9 mouse cellular contexts compared by ENCODE assay signal in the genomic region with DNA sequence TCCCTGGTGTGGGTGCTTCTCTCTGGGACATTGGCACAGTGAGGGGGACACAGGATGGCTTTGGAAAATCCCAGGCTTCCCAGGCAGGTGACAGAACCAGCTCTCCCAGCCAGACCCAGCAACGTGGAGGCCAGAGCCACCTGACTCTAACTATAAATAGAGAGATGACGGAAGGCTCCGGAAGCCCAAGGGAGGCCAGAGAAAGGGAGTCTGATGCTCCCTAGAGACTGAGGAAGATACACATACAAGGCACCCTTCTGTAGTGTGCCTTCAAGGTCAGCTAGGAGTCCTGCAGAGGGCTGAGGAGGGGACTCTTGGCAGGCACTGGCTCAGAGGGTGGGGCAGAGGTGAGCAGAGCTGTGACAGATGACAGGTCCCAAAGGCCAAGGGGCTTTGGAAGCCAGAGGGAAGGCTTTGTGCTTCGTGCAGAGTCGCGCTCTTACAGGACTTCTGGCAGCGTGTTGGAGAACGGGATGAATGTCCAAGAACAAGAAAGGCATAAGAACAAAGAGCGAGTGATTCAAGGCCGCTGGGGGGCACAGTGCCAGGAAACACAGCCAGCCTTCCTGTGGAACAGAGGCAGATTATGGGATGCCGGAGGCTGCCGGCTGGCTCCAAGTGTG. TPM values are rescaled to one million over a fixed set of nuclear protein-coding genes. Genes with fewer than 3 reads are reported as not detected.
DNase-seq lines count a peak whose midpoint lies in the region; ATAC-seq lines count a peak whose summit lies in the region.
"Had no signal": no experiment of that assay in that cellular context is flagged by ENCODE, and none has a peak within 500 bp of the region (broad histone marks: within the 10 kb centered on the region; RNA-seq: fewer than 3 reads in every experiment).

No protein-coding gene starts in this region.

- peak; percentile 12 to 56 for DNase-seq in kidney, postnatal 36 days
- peak; percentile 84 to 88 for DNase-seq in layer of hippocampus, postnatal 10 days (ENCODE audit: low spot score in 2 of 2)
- peak; percentile 81 for DNase-seq in testis, postnatal 14 days (ENCODE audit: low spot score)
- DNase-seq in retina, postnatal 1 day, result no peak

- no peak overlapping the region for H3K9ac ChIP-seq in kidney, embryonic 16.5 days (replicated peaks; ENCODE audit: low read length)
- no peak overlapping the region for H3K9ac ChIP-seq in embryonic facial prominence, embryonic 15.5 days
- H3K9ac ChIP-seq in heart, embryonic 11.5 days (ENCODE audit: low read depth, low read length), result 0 out of 2 replicates have a peak overlapping the region, but pooled peaks have one; percentile 43
- H3K9ac ChIP-seq in midbrain, embryonic 12.5 days (replicated peaks), result no peak overlapping the region
- H3K9ac ChIP-seq: embryonic facial prominence, embryonic 13.5 days had no signal

- WGBS in kidney, embryonic 16.5 days, result 55% methylated on average over 12 of the region's 12 CpGs
- WGBS in embryonic facial prominence, embryonic 15.5 days, result 42% methylated on average over 12 of the region's 12 CpGs
- WGBS in heart, embryonic 11.5 days (ENCODE audit: insufficient replicate concordance), result 39% methylated on average over 12 of the region's 12 CpGs
- WGBS in midbrain, embryonic 12.5 days, result 31% methylated on average over 12 of the region's 12 CpGs

- H3K4me1 ChIP-seq in kidney, embryonic 16.5 days (ENCODE audit: insufficient read depth, low read length), result no peaks in the 10 kb centered on the region
- peaks cover 6% of the 10 kb centered on the region for H3K4me1 ChIP-seq in embryonic facial prominence, embryonic 15.5 days
- peaks cover 12% of the 10 kb centered on the region for H3K4me1 ChIP-seq in heart, embryonic 11.5 days (ENCODE audit: control insufficient read depth, insufficient read depth, low read length)
- H3K4me1 ChIP-seq in midbrain, embryonic 12.5 days, result peaks cover 26% of the 10 kb centered on the region

- no peaks in the 10 kb centered on the region for H3K36me3 ChIP-seq in kidney, embryonic 16.5 days (ENCODE audit: insufficient read depth, low read length)
- no peaks in the 10 kb centered on the region for H3K36me3 ChIP-seq in embryonic facial prominence, embryonic 15.5 days
- H3K36me3 ChIP-seq in heart, embryonic 11.5 days (ENCODE audit: control insufficient read depth, insufficient read depth, low read length), result no peaks in the 10 kb centered on the region
- no peaks in the 10 kb centered on the region for H3K36me3 ChIP-seq in midbrain, embryonic 12.5 days
- H3K36me3 ChIP-seq: embryonic facial prominence, embryonic 13.5 days had no signal

- H3K27me3 ChIP-seq in kidney, embryonic 16.5 days (ENCODE audit: insufficient read depth, low read length), result peaks cover 13% of the 10 kb centered on the region
- H3K27me3 ChIP-seq in embryonic facial prominence, embryonic 15.5 days, result peaks cover 14% of the 10 kb centered on the region
- H3K27me3 ChIP-seq in heart, embryonic 11.5 days (ENCODE audit: control insufficient read depth, insufficient read depth, low read length), result peaks cover 46% of the 10 kb centered on the region
- H3K27me3 ChIP-seq in midbrain, embryonic 12.5 days, result peaks cover 53% of the 10 kb centered on the region

- ATAC-seq in kidney, embryonic 16.5 days (ENCODE audit: low FRiP score, low TSS enrichment), result no peak
- ATAC-seq in embryonic facial prominence, embryonic 15.5 days (ENCODE audit: insufficient number of reproducible peaks, low FRiP score, low TSS enrichment, low read depth), result 0 out of 2 replicates have a peak, but pooled peaks have one; percentile 20
- peak; percentile 43; the same call in 1 of the 2 replicates for ATAC-seq in heart, embryonic 11.5 days (replicated peaks; ENCODE audit: insufficient number of reproducible peaks, low FRiP score, low TSS enrichment)
- peak; percentile 31; the same call in 1 of the 2 replicates for ATAC-seq in midbrain, embryonic 12.5 days (ENCODE audit: low FRiP score, low read depth)

- H3K9me3 ChIP-seq in kidney, embryonic 16.5 days (ENCODE audit: low read length), result no peaks in the 10 kb centered on the region
- no peaks in the 10 kb centered on the region for H3K9me3 ChIP-seq in embryonic facial prominence, embryonic 15.5 days (replicated peaks)
- H3K9me3 ChIP-seq in heart, embryonic 11.5 days (replicated peaks; ENCODE audit: control insufficient read depth, low read length), result no peaks in the 10 kb centered on the region
- H3K9me3 ChIP-seq in midbrain, embryonic 12.5 days, result no peaks in the 10 kb centered on the region
- H3K9me3 ChIP-seq: embryonic facial prominence, embryonic 13.5 days had no signal

- H3K4me2 ChIP-seq in kidney, embryonic 16.5 days (replicated peaks; ENCODE audit: low read depth, low read length), result no peak overlapping the region
- H3K4me2 ChIP-seq in embryonic facial prominence, embryonic 15.5 days (replicated peaks), result no peak overlapping the region
- H3K4me2 ChIP-seq in heart, embryonic 11.5 days, result no peak overlapping the region; the same call in none of the 2 replicates
- no peak overlapping the region for H3K4me2 ChIP-seq in midbrain, embryonic 12.5 days (replicated peaks)
- H3K4me2 ChIP-seq: embryonic facial prominence, embryonic 13.5 days had no signal

- no peak overlapping the region for H3K4me3 ChIP-seq in kidney, embryonic 16.5 days (ENCODE audit: low read length)
- no peak overlapping the region for H3K4me3 ChIP-seq in embryonic facial prominence, embryonic 15.5 days (replicated peaks)
- no peak overlapping the region for H3K4me3 ChIP-seq in heart, embryonic 11.5 days (ENCODE audit: low read depth, low read length)
- H3K4me3 ChIP-seq in midbrain, embryonic 12.5 days, result no peak overlapping the region
- H3K4me3 ChIP-seq: embryonic facial prominence, embryonic 13.5 days had no signal

- H3K27ac ChIP-seq in kidney, embryonic 16.5 days (ENCODE audit: low read length), result no peak overlapping the region
- no peak overlapping the region for H3K27ac ChIP-seq in embryonic facial prominence, embryonic 15.5 days (replicated peaks)
- H3K27ac ChIP-seq in heart, embryonic 11.5 days (ENCODE audit: low read depth, low read length), result peak overlapping the region; percentile 37; the same call in 1 of the 2 replicates
- H3K27ac ChIP-seq in midbrain, embryonic 12.5 days (replicated peaks), result 0 out of 2 replicates have a peak overlapping the region, but pooled peaks have one; percentile 2
- H3K27ac ChIP-seq: embryonic facial prominence, embryonic 13.5 days had no signal

RNA-seq across cellular contexts. Expression of a gene that starts 37.3 kb away (rescaled TPM):
- polyA plus RNA-seq in kidney, embryonic 16.5 days (2015; fragmentation: Nextera tagmentation; extraction: Ambion mirVana), result 3.2 and 4.2 TPM in 2 replicates
- 2.8 and 3.5 TPM in 2 replicates for polyA plus RNA-seq in embryonic facial prominence, embryonic 15.5 days (2015; fragmentation: Nextera tagmentation; extraction: Ambion mirVana)
- 0.66 and 0.79 TPM in 2 replicates for polyA plus RNA-seq in heart, embryonic 11.5 days (2014; fragmentation: Nextera tagmentation; extraction: Ambion mirVana)
- total RNA-seq in layer of hippocampus, postnatal 10 days (2021), result 100 to 1,000 TPM; 102 TPM
- 4.2 and 4.4 TPM in 2 replicates for polyA plus RNA-seq in midbrain, embryonic 12.5 days (2016; fragmentation: Nextera tagmentation; extraction: Ambion mirVana)

RNA-seq across cellular contexts. Expression of a gene that starts 47.0 kb away (rescaled TPM):
- polyA plus RNA-seq in kidney, embryonic 16.5 days (2015; fragmentation: Nextera tagmentation; extraction: Ambion mirVana), result 0.96 and 1.6 TPM in 2 replicates
- polyA plus RNA-seq in embryonic facial prominence, embryonic 15.5 days (2015; fragmentation: Nextera tagmentation; extraction: Ambion mirVana), result 0.95 and 1.1 TPM in 2 replicates
- 1.2 and 2.0 TPM in 2 replicates for polyA plus RNA-seq in heart, embryonic 11.5 days (2014; fragmentation: Nextera tagmentation; extraction: Ambion mirVana)
- 100 to 1,000 TPM; 210 to 226 TPM for total RNA-seq in layer of hippocampus, postnatal 10 days (2021)
- polyA plus RNA-seq in midbrain, embryonic 12.5 days (2016; fragmentation: Nextera tagmentation; extraction: Ambion mirVana), result 3.9 and 4.4 TPM in 2 replicates

Comparison
In these comparisons a context has a peak if more than half of its experiments do, and no peak if none do; other contexts are left out.
1. H3K27ac ChIP-seq: peak in heart, embryonic 11.5 days (single experiment) and midbrain, embryonic 12.5 days (single experiment); none in kidney, embryonic 16.5 days (single experiment) and embryonic facial prominence, embryonic 15.5 days (single experiment).